Mouse (Mus musculus): ENCODE measurements at regions not wholly inside any gene's neighbourhood (a gene's known extent, or its start where the extent isn't known, plus 50 kb on each side); places are given as distances from the start of the nearest gene placed in this dataset.

- no peak for DNase-seq
Observed at GRCm38 (mm10) chr5:38972397-38973159, 96.0 kb upstream of the Clnk start.

- no peak for DNase-seq
Observed at GRCm38 (mm10) chr5:38970497-38970896, 93.9 kb upstream of the Clnk start.

GRCm38 (mm10) chr5:38967010-38967409 is 90.4 kb upstream of the Clnk start:
- no peak for DNase-seq

GRCm38 (mm10) chr5:38964445-38964844 is 87.8 kb upstream of the Clnk start:
- DNase-seq, result no peak

GRCm38 (mm10) chr5:38950520-38951288 is 74.1 kb upstream of the Clnk start:
- DNase-seq, result no peak

GRCm38 (mm10) chr5:38945903-38946686 is 69.5 kb upstream of the Clnk start:
- DNase-seq, result no peak

- no peak for DNase-seq
Observed at GRCm38 (mm10) chr5:38932382-38933079, 55.9 kb upstream of the Clnk start.

GRCm38 (mm10) chr5:38927051-38927450 is 50.4 kb upstream of the Clnk start:
- no peak for DNase-seq
